Mouse (Mus musculus) stomach, embryonic 16.5 days (tissue): ENCODE measurements around the gene Fbxl17. TPM values are rescaled to one million over a fixed set of nuclear protein-coding genes. Genes with fewer than 3 reads are reported as not detected.

Experiments used
- ATAC-seq: fragments of 200-750 bp; cut with Nextera tagmentation; 2 replicates; pipeline ENCODE4 v1.8.0; 2017; ENCODE audit warnings: moderate number of reproducible peaks, moderate TSS enrichment; ENCODE audit not compliant: insufficient read depth, low FRiP score
- H3K27ac ChIP-seq: fragments of 300-500 bp; sonication (generic); 2 replicates; pipeline ENCODE4 v1.5.1; 2014; ENCODE audit warnings: low read length
- H3K27me3 ChIP-seq: fragments of 300-500 bp; sonication (generic); 2 replicates; pipeline ENCODE4 v1.6.1; 2014; ENCODE audit warnings: low read length, control low read depth, mixed read lengths; ENCODE audit not compliant: control insufficient read depth, insufficient read depth
- H3K36me3 ChIP-seq: fragments of 300-500 bp; sonication (generic); 2 replicates; pipeline ENCODE4 v1.6.1; 2014; ENCODE audit warnings: low read length; ENCODE audit not compliant: control insufficient read depth, insufficient read depth
- H3K4me1 ChIP-seq: fragments of 300-500 bp; sonication (generic); 2 replicates; pipeline ENCODE4 v1.6.1; 2014; ENCODE audit warnings: low read length, control low read depth, mixed read lengths; ENCODE audit not compliant: control insufficient read depth, insufficient read depth
- H3K4me2 ChIP-seq: fragments of 300-500 bp; sonication (generic); 2 replicates; pipeline ENCODE4 v1.6.1; 2014; ENCODE audit warnings: low read depth, low read length, mixed read lengths
- H3K4me3 ChIP-seq: fragments of 300-500 bp; sonication (generic); replicated peaks from 2 replicates; pipeline ENCODE4 v1.5.1; 2014; ENCODE audit warnings: mild to moderate bottlenecking, low read length
- H3K9ac ChIP-seq: fragments of 300-500 bp; sonication (generic); 2 replicates; pipeline ENCODE4 v1.6.1; 2014; ENCODE audit warnings: low read length
- H3K9me3 ChIP-seq: fragments of 300-500 bp; sonication (generic); replicated peaks from 2 replicates; pipeline ENCODE4 v1.6.1; 2016; ENCODE audit warnings: low read length, control low read depth; ENCODE audit not compliant: control insufficient read depth
- WGBS: fragments of 180-500 bp; shearing (Covaris S2); extraction: QIAGEN DNeasy Blood & Tissue Kit; methylation state at CpG from one replicate; pipeline ENCODE4 v1.1.7; 2014; 5-methylcytosine and 5-hydroxymethylcytosine counted together
- polyA plus RNA-seq: library from polyadenylated mRNA; unstranded; fragments of >200 nt; fragmentation: Nextera tagmentation; extraction: Ambion mirVana; gene quantifications from 2 replicates; pipeline ENCODE4 v1.2.1, GENCODE M21; 2015

Gene Fbxl17
- polyA plus RNA-seq, 1 experiment from 2014 or later: 4.7 TPM

DNA sequence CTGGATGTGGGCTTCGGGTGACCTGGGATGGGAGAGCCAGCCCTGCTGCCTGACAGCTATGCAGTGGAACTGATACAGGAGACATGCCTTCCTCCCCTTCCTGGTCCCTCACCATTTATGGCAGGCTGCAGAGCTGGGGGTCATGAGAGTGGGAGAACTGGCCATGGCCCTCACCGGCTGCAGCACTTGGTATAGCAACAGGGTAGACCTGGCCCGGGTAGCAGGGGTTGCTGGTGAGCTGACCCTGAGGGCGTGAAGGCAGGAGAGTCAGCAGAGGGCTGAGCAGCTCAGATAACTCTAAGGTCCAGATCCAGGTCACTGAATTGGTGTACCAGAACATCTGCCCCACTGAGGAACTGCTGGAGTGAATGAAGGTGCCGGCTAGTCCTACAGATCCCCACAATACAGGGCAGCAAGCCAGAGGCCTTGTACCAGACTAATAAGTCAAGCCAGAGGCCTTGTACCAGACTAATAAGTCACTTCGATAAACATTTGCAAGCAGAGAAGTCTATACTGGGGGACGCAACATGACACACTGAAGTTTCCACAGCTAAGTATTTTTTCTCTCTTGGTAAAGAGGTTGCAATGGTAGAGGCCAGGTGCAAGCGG, 296.1 kb downstream of the Fbxl17 start:
- H3K9me3 ChIP-seq: no peaks in the 10 kb centered on the region
- H3K27me3 ChIP-seq: no peaks in the 10 kb centered on the region
- H3K9ac ChIP-seq: no peak overlapping the region
- no peak for ATAC-seq
- no peak overlapping the region for H3K4me2 ChIP-seq
- no peak overlapping the region for H3K27ac ChIP-seq
- no peak overlapping the region for H3K4me3 ChIP-seq
- no peaks in the 10 kb centered on the region for H3K4me1 ChIP-seq
- H3K36me3 ChIP-seq: no peaks in the 10 kb centered on the region
- WGBS: 69% methylated on average over 8 of the region's 8 CpGs

- Histone ChIP-seq H3K4me1 (no peaks in the 10 kb centered on the region), H3K9ac (no peak overlapping the region), H3K4me2 (no peak overlapping the region), H3K36me3 (no peaks in the 10 kb centered on the region), H3K4me3 (no peak overlapping the region), H3K9me3 (no peaks in the 10 kb centered on the region), H3K27me3 (no peaks in the 10 kb centered on the region), H3K27ac (no peak overlapping the region)
- ATAC-seq: no peak
- 89% methylated on average over 1 of the region's 1 CpGs for WGBS
These were observed 301.1 kb downstream of the Fbxl17 start for GRCm38 (mm10) chr17:63198703-63199102.

DNA sequence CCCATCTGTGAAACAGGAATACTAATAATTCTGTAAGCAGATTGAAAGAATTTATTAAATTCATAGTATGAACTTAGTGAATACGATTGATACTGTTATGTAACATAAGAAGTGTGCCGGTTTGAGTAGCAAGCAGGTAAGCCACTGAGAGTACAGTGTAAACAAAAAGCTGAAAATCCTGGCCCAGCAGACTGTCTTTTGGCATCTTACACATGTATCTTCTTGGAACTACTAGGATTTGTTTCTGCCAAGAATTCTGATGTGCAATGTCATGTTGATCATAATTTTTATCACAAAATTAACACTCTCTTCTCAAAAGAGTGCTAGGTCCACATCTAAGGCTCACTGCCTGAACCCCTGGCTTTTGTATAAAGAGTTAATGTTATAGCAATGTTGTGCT, 304.3 kb downstream of the Fbxl17 start:
- H3K4me3 ChIP-seq: no peak overlapping the region
- no peaks in the 10 kb centered on the region for H3K9me3 ChIP-seq
- H3K27me3 ChIP-seq: no peaks in the 10 kb centered on the region
- H3K4me1 ChIP-seq: no peaks in the 10 kb centered on the region
- H3K36me3 ChIP-seq: no peaks in the 10 kb centered on the region
- no peak overlapping the region for H3K4me2 ChIP-seq
- 75% methylated on average over 2 of the region's 2 CpGs for WGBS
- no peak overlapping the region for H3K9ac ChIP-seq
- ATAC-seq: no peak
- no peak overlapping the region for H3K27ac ChIP-seq

- Histone ChIP-seq H3K9me3 (no peaks in the 10 kb centered on the region), H3K27me3 (no peaks in the 10 kb centered on the region), H3K4me1 (no peaks in the 10 kb centered on the region), H3K36me3 (no peaks in the 10 kb centered on the region), H3K27ac (no peak overlapping the region), H3K4me3 (no peak overlapping the region), H3K9ac (no peak overlapping the region), H3K4me2 (no peak overlapping the region)
- 70% methylated on average over 7 of the region's 7 CpGs for WGBS
- no peak for ATAC-seq
These were observed 306.6 kb downstream of the Fbxl17 start for GRCm38 (mm10) chr17:63193196-63193595.

DNA sequence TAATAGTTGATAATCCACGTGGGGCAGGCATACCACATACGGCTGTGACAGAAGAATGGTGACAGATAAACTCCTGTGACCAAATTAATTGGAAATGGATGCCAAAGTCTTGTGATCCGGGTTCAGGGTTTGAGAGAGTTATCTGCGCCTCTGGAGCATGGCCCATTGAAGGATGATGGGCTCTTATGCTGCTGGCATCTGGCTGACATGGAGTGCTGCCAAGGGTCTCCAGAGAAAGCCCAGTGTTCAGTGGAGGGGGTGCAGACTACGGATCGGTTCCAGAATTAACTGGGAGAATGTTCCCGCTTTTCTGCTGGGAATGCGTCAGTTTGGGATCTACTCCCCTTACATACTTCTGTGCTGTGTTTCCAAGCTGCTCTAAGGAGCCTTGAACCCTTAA, 308.5 kb downstream of the Fbxl17 start:
- Histone ChIP-seq H3K9me3 (no peaks in the 10 kb centered on the region), H3K4me3 (no peak overlapping the region), H3K9ac (no peak overlapping the region), H3K4me1 (0 out of 2 replicates have a peak, but pooled peaks cover 2% of the 10 kb centered on the region), H3K27me3 (no peaks in the 10 kb centered on the region), H3K36me3 (no peaks in the 10 kb centered on the region), H3K4me2 (no peak overlapping the region), H3K27ac (no peak overlapping the region)
- WGBS: 71% methylated on average over 8 of the region's 8 CpGs
- ATAC-seq: no peak

DNA sequence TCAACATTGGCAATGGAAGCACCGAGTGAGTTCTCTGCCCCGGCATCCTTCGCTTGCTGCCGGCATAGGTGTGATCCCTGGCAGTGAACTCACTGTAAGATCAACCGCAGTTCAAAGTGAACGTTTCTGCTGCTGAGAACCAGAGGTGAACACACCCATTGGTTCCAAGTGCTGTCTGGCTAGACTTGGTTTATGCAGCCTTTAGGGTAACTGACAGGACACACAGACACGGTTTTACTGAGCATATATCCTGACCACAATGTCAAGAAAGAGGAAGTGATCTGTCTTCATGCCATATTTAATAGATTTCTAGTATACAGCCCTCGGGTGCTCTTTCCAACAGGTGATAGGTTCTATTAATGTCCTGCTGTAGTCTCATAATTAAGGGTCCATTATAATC, 310.5 kb downstream of the Fbxl17 start:
- Histone ChIP-seq H3K9ac (no peak overlapping the region), H3K27ac (no peak overlapping the region), H3K4me1 (peaks cover 9% of the 10 kb centered on the region; the same call in 1 of the 2 replicates), H3K4me2 (no peak overlapping the region), H3K4me3 (no peak overlapping the region), H3K9me3 (no peaks in the 10 kb centered on the region), H3K27me3 (no peaks in the 10 kb centered on the region), H3K36me3 (no peaks in the 10 kb centered on the region)
- WGBS: 74% methylated on average over 8 of the region's 8 CpGs
- no peak for ATAC-seq

GRCm38 (mm10) chr17:63185531-63185930, 314.3 kb downstream of the Fbxl17 start:
- no peak for ATAC-seq
- H3K9me3 ChIP-seq: no peaks in the 10 kb centered on the region
- no peak overlapping the region for H3K4me3 ChIP-seq
- no peaks in the 10 kb centered on the region for H3K36me3 ChIP-seq
- H3K9ac ChIP-seq: no peak overlapping the region
- H3K27me3 ChIP-seq: no peaks in the 10 kb centered on the region
- no peak overlapping the region for H3K4me2 ChIP-seq
- H3K4me1 ChIP-seq: peaks cover 9% of the 10 kb centered on the region; the same call in 1 of the 2 replicates
- H3K27ac ChIP-seq: no peak overlapping the region
- WGBS: 34% methylated on average over 9 of the region's 9 CpGs

DNA sequence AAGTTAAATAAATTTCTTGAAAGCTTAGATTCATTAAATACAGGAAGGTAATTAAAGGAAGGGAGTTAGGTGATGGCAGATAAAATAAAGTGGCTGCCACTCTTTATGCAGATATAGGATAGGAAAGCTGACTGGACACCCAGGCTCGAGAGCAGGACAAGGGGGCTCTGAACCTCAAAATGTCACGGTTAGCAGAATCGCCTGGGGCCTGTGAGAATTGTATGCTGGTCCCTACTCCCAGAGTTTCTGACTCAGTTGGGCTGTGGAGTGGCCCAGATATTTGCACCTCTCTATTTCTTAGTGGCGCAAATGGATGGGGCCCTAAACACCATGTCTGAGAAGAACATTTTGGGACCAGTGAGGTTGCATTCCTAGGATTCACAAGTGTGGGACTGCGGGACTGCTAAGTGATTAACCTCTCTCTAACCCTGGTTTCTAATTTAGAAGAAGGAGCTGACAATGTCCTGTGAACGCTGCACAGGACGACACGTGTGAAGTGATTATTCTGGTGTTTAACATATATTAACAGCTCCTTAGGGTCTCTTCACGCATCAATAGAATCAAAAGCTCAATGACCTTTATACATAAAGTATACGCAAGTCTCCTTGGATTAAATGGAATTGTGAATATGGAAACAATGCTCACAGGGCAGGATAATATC, 314.8 kb downstream of the Fbxl17 start:
- no peak overlapping the region for H3K9ac ChIP-seq
- ATAC-seq: no peak
- no peaks in the 10 kb centered on the region for H3K27me3 ChIP-seq
- 65% methylated on average over 10 of the region's 10 CpGs for WGBS
- H3K4me3 ChIP-seq: no peak overlapping the region
- peaks cover 9% of the 10 kb centered on the region; the same call in 1 of the 2 replicates for H3K4me1 ChIP-seq
- H3K9me3 ChIP-seq: no peaks in the 10 kb centered on the region
- no peak overlapping the region for H3K4me2 ChIP-seq
- H3K36me3 ChIP-seq: no peaks in the 10 kb centered on the region
- H3K27ac ChIP-seq: no peak overlapping the region

DNA sequence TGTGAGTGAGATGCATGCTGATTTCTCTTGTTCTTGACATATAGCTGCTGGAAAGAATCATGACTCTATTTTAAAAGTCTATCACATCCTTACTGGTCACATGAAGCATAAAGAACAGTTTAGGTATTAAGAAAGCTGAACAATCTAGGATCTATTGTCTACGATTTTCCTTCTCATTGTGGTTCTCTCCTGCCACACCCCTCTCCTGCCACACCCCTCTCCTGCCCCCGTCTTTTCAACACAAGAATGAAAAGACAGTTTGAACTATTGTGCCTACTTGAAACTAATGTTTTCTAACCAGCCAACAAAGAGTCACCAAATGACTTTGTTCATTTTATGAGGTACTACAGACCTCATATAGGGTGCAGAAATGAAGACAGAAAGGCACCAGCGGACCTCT, 316.4 kb downstream of the Fbxl17 start:
- Histone ChIP-seq H3K27me3 (no peaks in the 10 kb centered on the region), H3K4me3 (no peak overlapping the region), H3K36me3 (no peaks in the 10 kb centered on the region), H3K9me3 (no peaks in the 10 kb centered on the region), H3K9ac (no peak overlapping the region), H3K4me1 (peaks cover 9% of the 10 kb centered on the region; the same call in 1 of the 2 replicates), H3K4me2 (no peak overlapping the region), H3K27ac (no peak overlapping the region)
- 72% methylated on average over 3 of the region's 3 CpGs for WGBS
- no peak for ATAC-seq
